Mouse (Mus musculus) heart, embryonic 16.5 days (tissue): ENCODE data around the gene Aebp1. TPM values are rescaled to one million over a fixed set of nuclear protein-coding genes. Genes with fewer than 3 reads are reported as not detected.
A peak's percentile ranks its signal among the peaks of the same experiment; 100 is the strongest.

Experiments used
- ATAC-seq: fragments of 200-750 bp; cut with Nextera tagmentation; replicated peaks from 2 replicates; pipeline ENCODE4 v1.8.0; 2017; ENCODE audit warnings: moderate number of reproducible peaks; ENCODE audit not compliant: insufficient read depth, low FRiP score; ENCODE audit errors: extremely low read depth
- H3K27ac ChIP-seq: fragments of 300-500 bp; sonication (generic); 2 replicates; pipeline ENCODE4 v1.5.1; 2014; ENCODE audit warnings: mild to moderate bottlenecking, low read length, control low read depth, moderate library complexity
- H3K27me3 ChIP-seq: fragments of 300-500 bp; sonication (generic); 2 replicates; pipeline ENCODE4 v1.6.1; 2014; ENCODE audit warnings: low read length, mixed read lengths; ENCODE audit not compliant: control insufficient read depth, insufficient read depth
- H3K36me3 ChIP-seq: fragments of 300-500 bp; sonication (generic); 2 replicates; pipeline ENCODE4 v1.6.1; 2014; ENCODE audit not compliant: control insufficient read depth, insufficient read depth
- H3K4me1 ChIP-seq: fragments of 300-500 bp; sonication (generic); 2 replicates; pipeline ENCODE4 v1.6.1; 2014; ENCODE audit warnings: low read length, mixed read lengths; ENCODE audit not compliant: control insufficient read depth, insufficient read depth
- H3K4me2 ChIP-seq: fragments of 300-500 bp; sonication (generic); 2 replicates; pipeline ENCODE4 v1.6.1; 2014; ENCODE audit warnings: low read depth, mild to moderate bottlenecking, control low read depth, low read length
- H3K4me3 ChIP-seq: fragments of 300-500 bp; sonication (generic); 2 replicates; pipeline ENCODE4 v1.5.1; 2014; ENCODE audit warnings: mild to moderate bottlenecking, control low read depth, low read length
- H3K9ac ChIP-seq: fragments of 300-500 bp; sonication (generic); 2 replicates; pipeline ENCODE4 v1.6.1; 2014; ENCODE audit warnings: low read length, control low read depth
- H3K9me3 ChIP-seq: fragments of 300-500 bp; sonication (generic); replicated peaks from 2 replicates; pipeline ENCODE4 v1.6.1; 2016; ENCODE audit warnings: low read length; ENCODE audit not compliant: control insufficient read depth
- WGBS: fragments of 180-500 bp; shearing (Covaris S2); extraction: QIAGEN DNeasy Blood & Tissue Kit; methylation state at CpG from one replicate; pipeline ENCODE4 v1.1.7; 2014; 5-methylcytosine and 5-hydroxymethylcytosine counted together
- polyA plus RNA-seq: library from polyadenylated mRNA; unstranded; fragments of >200 nt; fragmentation: Nextera tagmentation; extraction: Ambion mirVana; gene quantifications from 2 replicates; pipeline ENCODE4 v1.2.1, GENCODE M21; 2015

Gene Aebp1
- polyA plus RNA-seq, 1 experiment from 2014 or later, result 35.7 TPM

GRCm38 (mm10) chr11:5904357-5904756, 42.6 kb downstream of the Aebp1 start:
- no peak overlapping the region for H3K4me2 ChIP-seq
- WGBS, result 87% methylated on average over 19 of the region's 19 CpGs

GRCm38 (mm10) chr11:5904871-5905270, 43.1 kb downstream of the Aebp1 start:
- 87% methylated on average over 6 of the region's 6 CpGs for WGBS
- H3K9me3 ChIP-seq, result no peaks in the 10 kb centered on the region
- H3K9ac ChIP-seq, result no peak overlapping the region
- H3K27ac ChIP-seq, result no peak overlapping the region
- H3K4me3 ChIP-seq, result no peak overlapping the region
- H3K36me3 ChIP-seq, result no peaks in the 10 kb centered on the region
- peaks cover 9% of the 10 kb centered on the region for H3K4me1 ChIP-seq
- no peak overlapping the region for H3K4me2 ChIP-seq
- ATAC-seq, result no peak
- H3K27me3 ChIP-seq, result no peaks in the 10 kb centered on the region

More at GRCm38 (mm10) chr11:5904357-5904756, 42.6 kb downstream of the Aebp1 start:
- Histone ChIP-seq H3K9me3 (no peaks in the 10 kb centered on the region), H3K9ac (no peak overlapping the region), H3K4me3 (no peak overlapping the region), H3K4me1 (peaks cover 9% of the 10 kb centered on the region), H3K27me3 (0 out of 2 replicates have a peak, but pooled peaks cover 1% of the 10 kb centered on the region), H3K36me3 (no peaks in the 10 kb centered on the region), H3K27ac (no peak overlapping the region)
- ATAC-seq, result no peak

- H3K9me3 ChIP-seq, result no peaks in the 10 kb centered on the region
- H3K4me1 ChIP-seq, result peaks cover 9% of the 10 kb centered on the region
- no peak overlapping the region for H3K9ac ChIP-seq
- H3K27ac ChIP-seq, result no peak overlapping the region
- no peaks in the 10 kb centered on the region for H3K36me3 ChIP-seq
- 81% methylated on average over 10 of the region's 10 CpGs for WGBS
- no peak overlapping the region for H3K4me3 ChIP-seq
- H3K4me2 ChIP-seq, result no peak overlapping the region
- H3K27me3 ChIP-seq, result no peaks in the 10 kb centered on the region
- no peak for ATAC-seq
Measured at GRCm38 (mm10) chr11:5905778-5906518, 44.2 kb downstream of the Aebp1 start.

GRCm38 (mm10) chr11:5907096-5907495, 45.3 kb downstream of the Aebp1 start:
- WGBS, result 70% methylated on average over 5 of the region's 5 CpGs
- Histone ChIP-seq H3K9me3 (no peaks in the 10 kb centered on the region), H3K9ac (no peak overlapping the region), H3K36me3 (no peaks in the 10 kb centered on the region), H3K4me2 (no peak overlapping the region), H3K4me3 (no peak overlapping the region), H3K4me1 (peaks cover 2% of the 10 kb centered on the region), H3K27ac (no peak overlapping the region), H3K27me3 (no peaks in the 10 kb centered on the region)
- no peak for ATAC-seq

GRCm38 (mm10) chr11:5908642-5909041, 46.9 kb downstream of the Aebp1 start:
- ATAC-seq, result no peak
- WGBS, result 62% methylated on average over 4 of the region's 4 CpGs
- Histone ChIP-seq H3K36me3 (no peaks in the 10 kb centered on the region), H3K9me3 (no peaks in the 10 kb centered on the region), H3K4me3 (no peak overlapping the region), H3K4me1 (0 out of 2 replicates have a peak, but pooled peaks cover 2% of the 10 kb centered on the region), H3K9ac (no peak overlapping the region), H3K4me2 (no peak overlapping the region), H3K27ac (no peak overlapping the region), H3K27me3 (no peaks in the 10 kb centered on the region)

GRCm38 (mm10) chr11:5912635-5913034, 50.9 kb downstream of the Aebp1 start:
- peak; percentile 67; the same call in 1 of the 2 replicates for ATAC-seq
- Histone ChIP-seq H3K27ac (no peak overlapping the region), H3K9me3 (no peaks in the 10 kb centered on the region), H3K36me3 (no peaks in the 10 kb centered on the region), H3K4me1 (peaks cover 12% of the 10 kb centered on the region), H3K27me3 (no peaks in the 10 kb centered on the region), H3K9ac (no peak overlapping the region), H3K4me3 (no peak overlapping the region), H3K4me2 (no peak overlapping the region)
- WGBS, result 30% methylated on average over 5 of the region's 5 CpGs

GRCm38 (mm10) chr11:5913256-5913655, 51.5 kb downstream of the Aebp1 start:
- ATAC-seq, result no peak
- Histone ChIP-seq H3K9ac (no peak overlapping the region), H3K4me1 (peaks cover 16% of the 10 kb centered on the region), H3K36me3 (no peaks in the 10 kb centered on the region), H3K9me3 (no peaks in the 10 kb centered on the region), H3K27ac (no peak overlapping the region), H3K4me3 (no peak overlapping the region), H3K4me2 (no peak overlapping the region), H3K27me3 (no peaks in the 10 kb centered on the region)
- 34% methylated on average over 8 of the region's 8 CpGs for WGBS

GRCm38 (mm10) chr11:5913936-5914335, 52.2 kb downstream of the Aebp1 start:
- ATAC-seq, result no peak
- H3K36me3 ChIP-seq, result no peaks in the 10 kb centered on the region
- 77% methylated on average over 4 of the region's 4 CpGs for WGBS
- no peak overlapping the region; the same call in 1 of the 2 replicates for H3K9ac ChIP-seq
- no peak overlapping the region for H3K4me2 ChIP-seq
- no peak overlapping the region for H3K4me3 ChIP-seq
- peaks cover 16% of the 10 kb centered on the region for H3K4me1 ChIP-seq
- H3K27ac ChIP-seq, result no peak overlapping the region
- no peaks in the 10 kb centered on the region; the same call in 1 of the 2 replicates for H3K9me3 ChIP-seq
- no peaks in the 10 kb centered on the region for H3K27me3 ChIP-seq

GRCm38 (mm10) chr11:5914940-5915339, 53.2 kb downstream of the Aebp1 start:
- ATAC-seq, result no peak
- no peaks in the 10 kb centered on the region for H3K27me3 ChIP-seq
- peaks cover 16% of the 10 kb centered on the region for H3K4me1 ChIP-seq
- 51% methylated on average over 5 of the region's 5 CpGs for WGBS
- no peaks in the 10 kb centered on the region; the same call in 1 of the 2 replicates for H3K9me3 ChIP-seq
- H3K36me3 ChIP-seq, result no peaks in the 10 kb centered on the region
- H3K9ac ChIP-seq, result no peak overlapping the region
- H3K4me2 ChIP-seq, result no peak overlapping the region
- H3K4me3 ChIP-seq, result no peak overlapping the region
- no peak overlapping the region for H3K27ac ChIP-seq
